Mouse (Mus musculus): ENCODE results near the gene Timmdc1.

The Timmdc1 gene

GRCm38 (mm10) chr16:38522129-38523084, at the start of gene Timmdc1:
TSS of gene Timmdc1 (minus strand) at chr16:38522663.
- peak; percentile 97 for ATAC-seq (ENCODE audit: low TSS enrichment)

GRCm38 (mm10) chr16:38571481-38571880, 49.0 kb upstream of the Timmdc1 start:
- ATAC-seq (ENCODE audit: low TSS enrichment): no peak

- ATAC-seq (ENCODE audit: low TSS enrichment): peak; percentile 95
These were observed 45.7 kb upstream of the Timmdc1 start for GRCm38 (mm10) chr16:38568192-38568591.

- no peak for ATAC-seq (ENCODE audit: low TSS enrichment)
These were observed 41.1 kb upstream of the Timmdc1 start for GRCm38 (mm10) chr16:38563516-38563915.

DNA sequence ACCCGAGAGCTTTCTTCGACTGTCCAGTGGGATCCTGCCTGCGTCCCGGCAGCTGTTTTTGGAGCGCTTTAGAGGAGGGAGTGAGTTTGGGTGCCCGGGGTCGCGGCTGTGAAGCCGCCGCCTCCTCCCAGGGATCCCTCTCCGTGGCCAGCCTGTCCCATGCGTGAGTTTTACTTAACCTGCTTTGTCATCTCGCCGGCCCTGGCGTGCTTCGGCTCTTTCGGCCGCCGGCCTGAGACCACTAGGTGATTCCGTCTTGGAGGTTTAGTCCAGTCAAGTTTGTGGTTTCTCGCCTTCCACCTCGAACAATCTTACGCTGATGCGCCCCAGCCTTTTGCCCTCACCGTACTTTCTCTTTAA, 40.5 kb upstream of the Timmdc1 start:
- ATAC-seq (ENCODE audit: low TSS enrichment): no peak; the same call in 1 of the 2 replicates

DNA sequence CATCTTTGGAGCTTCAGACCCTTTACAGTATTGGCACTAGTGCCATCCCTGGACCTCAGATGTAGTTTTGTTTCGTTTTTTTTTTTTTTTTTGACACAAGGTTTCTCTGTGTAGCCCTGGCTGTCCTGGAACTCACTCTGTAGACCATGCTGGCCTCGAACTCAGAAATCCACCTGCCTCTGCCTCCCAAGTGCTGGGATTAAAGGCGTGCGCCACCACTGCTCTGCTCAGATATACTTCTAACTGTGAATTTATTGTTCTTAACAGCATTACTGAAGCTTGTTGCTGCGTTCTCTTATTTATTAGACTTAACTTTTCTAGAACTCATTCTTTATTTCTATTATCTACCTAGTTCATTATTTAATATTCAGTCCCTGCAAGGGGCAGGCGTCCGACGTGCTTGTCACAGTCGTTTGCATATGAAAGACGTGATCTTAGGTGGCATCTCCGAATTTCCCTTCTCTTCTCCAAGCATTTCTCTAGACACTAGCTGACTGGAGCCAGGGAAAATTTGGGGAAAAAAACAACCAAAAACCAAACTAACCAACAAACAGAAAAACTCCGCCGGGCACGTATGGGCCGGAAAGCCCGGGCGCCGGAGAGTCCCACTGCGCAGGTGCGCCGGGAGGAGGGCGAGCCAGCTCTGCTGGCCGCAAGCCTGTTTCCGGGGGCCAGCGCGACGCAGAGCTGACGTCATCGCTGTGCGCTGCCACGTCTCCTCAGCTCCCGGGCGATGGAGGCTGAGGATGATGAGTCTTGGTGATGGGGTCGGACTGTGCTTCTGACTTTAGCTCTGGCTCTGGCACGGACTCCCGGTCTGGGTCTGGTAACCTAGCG, 39.9 kb upstream of the Timmdc1 start:
- ATAC-seq (ENCODE audit: low TSS enrichment): peak; percentile 97

GRCm38 (mm10) chr16:38558221-38558748, 35.8 kb upstream of the Timmdc1 start, which contains the start of gene Tmem39a:
TSS of gene Tmem39a (plus strand) at chr16:38558698.
- ATAC-seq (ENCODE audit: low TSS enrichment): no peak

DNA sequence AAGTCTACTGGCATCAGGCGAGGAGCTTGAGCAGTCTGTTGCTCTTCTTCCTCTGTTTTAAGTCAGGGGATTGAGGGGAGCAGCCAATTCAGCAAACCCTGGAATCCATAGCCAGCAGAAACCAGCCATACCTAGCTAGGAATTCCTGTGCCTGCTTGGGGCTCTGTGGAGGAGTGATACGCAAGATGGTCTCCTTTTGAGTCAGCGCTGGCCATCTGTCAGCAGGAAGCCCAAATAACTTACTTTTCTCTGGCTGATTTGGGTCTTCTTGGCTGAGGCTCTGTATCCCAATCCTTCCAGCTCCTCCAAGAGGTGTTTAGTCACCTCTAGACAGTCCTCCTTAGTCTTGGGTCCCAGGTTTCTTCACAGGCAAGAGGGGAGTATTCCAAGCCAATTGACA, 33.5 kb upstream of the Timmdc1 start:
- no peak for ATAC-seq (ENCODE audit: low TSS enrichment)

DNA sequence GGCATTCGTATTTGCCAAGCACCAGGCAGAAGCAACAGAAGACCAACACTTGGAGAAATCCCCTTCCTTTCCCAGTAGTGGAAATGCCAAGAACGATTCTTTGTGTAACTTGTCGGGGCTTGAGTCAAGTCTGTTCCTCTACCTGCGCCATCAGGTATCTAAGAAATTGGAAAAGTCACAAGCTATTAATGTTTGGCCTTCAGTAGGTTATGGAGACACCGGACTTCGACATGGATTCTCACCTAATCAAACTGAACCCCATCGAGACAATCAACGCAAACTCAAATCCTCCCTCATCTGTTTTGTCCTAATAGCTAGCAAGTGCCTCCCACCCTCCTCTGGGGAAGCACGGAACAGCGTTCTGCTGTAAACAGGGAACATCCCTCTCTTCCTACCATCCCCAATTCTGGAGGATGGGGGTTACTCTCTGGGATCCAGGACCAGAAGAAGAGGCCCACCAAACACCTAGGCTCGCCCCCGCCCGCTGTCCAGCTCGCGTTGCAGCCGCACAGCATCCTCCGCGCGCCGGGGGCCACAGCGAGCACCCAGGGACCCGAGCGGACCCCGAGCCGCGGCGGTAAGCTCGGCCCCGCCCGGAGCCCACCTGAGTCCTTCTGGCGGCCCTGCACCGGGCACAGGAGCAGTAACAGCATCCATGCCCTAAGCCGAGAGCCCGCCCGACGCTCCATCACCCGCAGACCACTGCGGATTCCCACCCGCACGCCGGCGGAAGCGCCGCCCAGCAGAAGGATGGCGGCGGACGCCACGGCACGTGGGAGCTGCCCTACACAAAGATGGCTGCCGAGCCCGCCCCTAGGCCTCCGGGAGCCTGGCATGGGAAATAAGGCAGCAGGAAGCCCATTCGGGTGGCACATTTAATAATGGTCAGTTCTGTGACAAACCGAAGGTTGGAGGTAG, 27.3 kb upstream of the Timmdc1 start, which contains the start of gene Poglut1:
Gene Poglut1 (minus strand): TSS at position 780 of the 918 bp plus-strand sequence.
- ATAC-seq (ENCODE audit: low TSS enrichment): peak; percentile 98

DNA sequence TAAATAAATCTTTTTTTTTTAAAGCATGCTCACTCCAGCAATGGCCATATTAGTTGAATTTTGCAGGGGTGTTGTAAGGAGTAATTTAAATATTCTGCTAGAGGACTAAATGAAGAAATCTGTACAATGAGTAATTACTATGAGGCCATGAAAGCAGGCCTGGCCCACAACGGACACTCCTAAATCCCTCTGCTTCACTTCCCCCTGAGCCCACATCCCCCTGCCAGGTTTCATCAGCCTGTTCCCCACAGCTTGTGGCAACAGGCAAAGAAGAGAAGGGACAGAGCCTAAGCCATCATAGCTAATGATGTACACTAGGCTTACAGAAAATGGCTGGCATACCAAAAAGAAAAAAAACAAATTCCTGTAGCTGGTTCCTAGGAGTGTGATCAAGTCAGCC, 25.5 kb upstream of the Timmdc1 start:
- ATAC-seq (ENCODE audit: low TSS enrichment): no peak

GRCm38 (mm10) chr16:38538716-38539380, 16.4 kb upstream of the Timmdc1 start:
- ATAC-seq (ENCODE audit: low TSS enrichment): no peak

DNA sequence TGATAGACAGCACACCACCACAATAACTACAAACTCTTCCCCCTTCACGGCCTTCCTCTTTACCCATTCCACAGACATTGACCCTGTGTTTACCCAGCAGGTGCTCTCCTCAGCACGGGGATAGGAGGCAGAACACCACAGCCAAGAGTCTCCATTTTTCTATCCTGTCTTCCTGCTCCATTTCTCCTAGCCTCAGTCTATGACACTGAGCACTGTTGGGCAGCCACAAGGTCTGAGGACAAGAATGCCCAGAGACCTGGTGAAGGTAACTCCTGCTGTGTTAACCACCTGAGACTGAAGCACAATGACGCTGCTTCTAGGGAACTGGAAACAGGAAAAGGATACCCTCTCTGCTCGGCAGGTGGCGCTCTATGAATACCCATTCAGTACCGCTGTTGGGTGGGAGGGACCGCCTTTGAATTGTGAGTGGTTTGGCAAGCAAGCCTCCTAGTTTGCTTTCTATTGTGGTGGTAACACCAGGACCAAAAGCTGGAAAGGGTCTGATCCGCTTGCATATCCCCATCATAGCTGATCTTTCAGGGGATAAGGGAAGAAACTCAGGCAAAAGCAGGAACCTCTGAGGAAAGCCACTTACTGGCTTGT, 14.2 kb upstream of the Timmdc1 start:
- ATAC-seq (ENCODE audit: low TSS enrichment): peak; percentile 91

GRCm38 (mm10) chr16:38526264-38526663, 3.8 kb upstream of the Timmdc1 start:
- ATAC-seq (ENCODE audit: low TSS enrichment): no peak

DNA sequence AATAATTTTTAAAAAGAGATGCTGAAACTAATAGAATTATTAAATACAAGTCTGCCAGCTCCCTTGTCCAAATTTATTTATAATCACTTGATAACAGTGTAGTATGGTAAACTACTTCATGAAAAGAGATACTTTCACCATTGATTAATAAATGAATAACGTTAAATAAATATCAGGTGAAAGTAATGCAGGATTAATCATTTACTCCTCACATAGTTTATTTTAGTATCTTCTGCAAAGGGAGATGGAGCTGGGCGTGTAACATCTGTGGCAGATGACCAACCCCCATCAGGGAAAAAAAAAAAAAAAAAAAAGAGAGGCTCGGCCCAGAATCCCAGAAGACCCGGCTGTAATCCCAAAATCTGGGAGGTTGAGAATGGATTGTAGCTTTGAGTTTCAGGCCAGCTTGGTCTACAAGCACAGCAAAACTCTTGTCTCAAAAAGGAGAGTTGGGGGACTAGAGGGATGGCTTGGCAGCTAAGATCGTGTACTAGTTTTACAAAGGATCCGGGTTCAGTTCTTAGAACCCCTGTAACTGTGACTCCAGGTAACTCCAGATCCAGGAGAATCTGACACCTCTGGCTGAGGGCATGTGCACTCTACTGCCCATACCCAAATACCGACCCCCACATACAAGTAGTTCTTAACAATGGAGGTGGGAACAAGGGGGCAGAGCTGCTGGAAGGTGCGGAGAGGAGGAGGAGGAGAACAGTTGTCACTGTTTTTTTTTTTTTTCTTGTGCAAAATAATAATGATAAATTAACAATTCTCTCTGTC, 1.1 kb downstream of the Timmdc1 start:
- ATAC-seq (ENCODE audit: low TSS enrichment): no peak

DNA sequence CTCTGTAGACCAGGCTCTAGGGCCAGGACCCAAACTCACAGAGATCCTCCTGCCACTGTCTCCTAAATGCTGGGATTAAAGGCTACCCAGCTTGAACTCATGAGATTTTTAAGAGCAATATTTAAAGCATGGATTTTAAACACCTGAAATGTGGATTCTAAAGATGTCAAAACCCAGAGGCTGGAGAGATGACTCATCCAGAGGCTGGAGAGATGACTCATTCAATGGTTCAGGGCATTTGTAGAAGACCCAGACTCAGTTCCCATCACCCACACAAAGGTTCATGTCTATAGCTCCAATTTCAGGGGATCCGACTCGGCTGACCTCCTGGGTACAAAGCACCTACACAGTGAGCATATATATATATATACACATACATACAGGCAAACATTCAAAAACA, 3.3 kb downstream of the Timmdc1 start:
- ATAC-seq (ENCODE audit: low TSS enrichment): no peak

GRCm38 (mm10) chr16:38510846-38511245, 11.6 kb downstream of the Timmdc1 start:
- no peak for ATAC-seq (ENCODE audit: low TSS enrichment)

DNA sequence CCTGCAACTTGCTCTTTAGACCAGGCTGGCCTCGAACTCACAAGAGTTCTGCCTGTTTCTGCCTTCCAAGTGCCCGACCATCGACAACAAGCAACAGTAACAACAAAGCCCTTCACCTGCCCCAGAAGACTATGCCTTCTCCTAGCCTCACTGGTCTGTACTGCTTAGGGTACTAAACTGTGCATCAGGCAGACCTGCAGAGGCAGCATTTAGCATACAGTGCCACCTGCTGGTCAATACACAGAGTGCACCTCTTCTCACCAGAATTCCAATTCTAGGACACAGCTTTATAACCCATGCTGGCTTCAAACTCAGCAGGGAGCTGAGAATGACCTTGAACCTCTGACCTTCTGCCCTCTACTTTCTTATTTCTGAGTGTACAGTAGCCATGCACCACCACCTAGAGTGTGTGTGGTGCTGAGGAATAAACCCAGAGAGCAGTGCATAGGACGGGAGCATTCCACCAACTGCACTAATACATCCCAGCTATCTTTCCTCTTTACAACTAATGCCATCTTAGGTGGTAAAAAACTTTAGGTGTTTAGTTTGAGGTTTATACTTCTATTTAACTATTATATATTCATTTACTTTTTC, 16.3 kb downstream of the Timmdc1 start:
- peak; percentile 94 for ATAC-seq (ENCODE audit: low TSS enrichment)

DNA sequence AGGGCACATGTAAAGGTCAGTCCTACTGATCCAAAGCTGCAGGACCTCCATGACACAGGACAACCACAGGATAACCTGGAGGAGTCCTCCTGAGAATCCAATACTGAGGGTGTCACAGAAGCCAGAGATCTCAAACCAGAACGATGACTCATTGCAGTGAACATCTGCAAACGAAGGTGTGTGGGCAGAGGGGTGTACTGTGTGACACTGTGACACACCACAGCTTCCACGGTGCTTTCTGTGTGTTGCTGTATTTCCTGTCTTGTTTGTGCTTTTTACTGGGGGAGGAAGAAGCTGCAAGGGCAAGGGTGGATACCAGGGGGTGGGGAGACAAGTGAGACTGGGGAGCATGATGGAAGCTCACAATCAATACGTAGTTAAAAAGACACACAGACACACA, 18.9 kb downstream of the Timmdc1 start:
- no peak for ATAC-seq (ENCODE audit: low TSS enrichment)

GRCm38 (mm10) chr16:38502469-38502868, 20.0 kb downstream of the Timmdc1 start:
- ATAC-seq (ENCODE audit: low TSS enrichment): no peak
